In the genomic region with DNA sequence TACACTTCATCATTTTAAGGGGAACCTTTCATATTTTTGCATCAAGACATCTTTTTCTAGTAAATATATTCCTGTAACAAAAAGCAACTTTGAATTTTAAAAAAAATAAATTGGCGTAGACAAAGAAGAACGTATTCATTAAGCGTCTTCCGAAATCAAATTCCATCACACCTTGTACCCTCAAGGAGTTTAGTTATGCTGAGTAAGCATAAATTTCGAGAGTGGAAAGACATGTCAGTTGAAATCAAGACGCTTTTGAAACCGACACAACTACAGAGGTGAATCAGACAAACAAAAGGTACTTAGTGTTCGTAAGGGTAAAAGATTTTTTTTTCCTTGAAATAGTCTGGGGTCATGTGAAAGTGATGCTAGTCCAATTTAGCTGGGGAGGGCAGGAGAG, we compare ENCODE assay signal across 27 mouse cellular contexts.
"Had no signal": no experiment of that assay in that cellular context is flagged by ENCODE, and none has a peak within 500 bp of the region (broad histone marks: within the 10 kb centered on the region; RNA-seq: fewer than 3 reads in every experiment).

No protein-coding gene starts in this region.

- H3K9ac ChIP-seq: embryonic facial prominence, embryonic 12.5 days; embryonic facial prominence, embryonic 13.5 days; embryonic facial prominence, embryonic 15.5 days; forebrain, embryonic 12.5 days; forebrain, embryonic 13.5 days; forebrain, embryonic 15.5 days; forebrain, postnatal 0 days; heart, embryonic 12.5 days had no signal

- H3K27me3 ChIP-seq: embryonic facial prominence, embryonic 12.5 days; embryonic facial prominence, embryonic 13.5 days; embryonic facial prominence, embryonic 15.5 days; forebrain, embryonic 12.5 days; forebrain, embryonic 13.5 days; forebrain, embryonic 15.5 days; heart, embryonic 12.5 days had no signal

- H3K4me3 ChIP-seq: embryonic facial prominence, embryonic 12.5 days; embryonic facial prominence, embryonic 13.5 days; embryonic facial prominence, embryonic 15.5 days; erythroblast, embryonic 14.5 days; forebrain, embryonic 12.5 days; forebrain, embryonic 13.5 days; forebrain, embryonic 15.5 days; gastrocnemius, adult 2 months; heart, adult 2 months; heart, embryonic 10.5 days; heart, embryonic 12.5 days had no signal

- H3K27ac ChIP-seq: embryonic facial prominence, embryonic 12.5 days; embryonic facial prominence, embryonic 13.5 days; embryonic facial prominence, embryonic 15.5 days; forebrain, embryonic 12.5 days; forebrain, embryonic 13.5 days; forebrain, embryonic 15.5 days; gastrocnemius, adult 2 months; heart, adult 2 months; heart, embryonic 10.5 days had no signal

- H3K4me1 ChIP-seq: embryonic facial prominence, embryonic 12.5 days; embryonic facial prominence, embryonic 13.5 days; embryonic facial prominence, embryonic 15.5 days; forebrain, embryonic 12.5 days; forebrain, embryonic 13.5 days; forebrain, embryonic 15.5 days; heart, embryonic 10.5 days; heart, embryonic 12.5 days had no signal

- H3K9me3 ChIP-seq: embryonic facial prominence, embryonic 12.5 days; embryonic facial prominence, embryonic 13.5 days; embryonic facial prominence, embryonic 15.5 days; forebrain, embryonic 12.5 days; forebrain, embryonic 13.5 days; forebrain, embryonic 15.5 days; heart, embryonic 10.5 days; heart, embryonic 12.5 days had no signal

- H3K36me3 ChIP-seq: embryonic facial prominence, embryonic 12.5 days; embryonic facial prominence, embryonic 15.5 days; forebrain, embryonic 12.5 days; forebrain, embryonic 15.5 days; heart, embryonic 10.5 days; heart, embryonic 12.5 days had no signal

- H3K4me2 ChIP-seq: embryonic facial prominence, embryonic 12.5 days; embryonic facial prominence, embryonic 13.5 days; embryonic facial prominence, embryonic 15.5 days; forebrain, embryonic 12.5 days; forebrain, embryonic 13.5 days; forebrain, embryonic 15.5 days; heart, embryonic 11.5 days; heart, embryonic 12.5 days had no signal

- ATAC-seq: forebrain, embryonic 13.5 days; forebrain, embryonic 14.5 days; forebrain, embryonic 15.5 days; forebrain, embryonic 16.5 days; forebrain, postnatal 0 days had no signal

- DNase-seq: cerebellum, adult 9-11 months; cerebellum, postnatal 10 days; cerebellum, postnatal 14 days; cerebellum, postnatal 25 days; cerebellum, postnatal 36 days; embryo, embryonic 11 days; forebrain, postnatal 0 days; gastrocnemius, adult 2 months; gastrocnemius, postnatal 10 days; gastrocnemius, postnatal 14 days; gastrocnemius, postnatal 25 days; gastrocnemius, postnatal 36 days; heart, adult 11 months; heart, adult 18-20 months; heart, adult 2 months had no signal
